Mouse (Mus musculus) midbrain, embryonic 12.5 days (tissue): ENCODE measurements around the gene Macf1. TPM values are rescaled to one million over a fixed set of nuclear protein-coding genes. Genes with fewer than 3 reads are reported as not detected.

ENCODE experiments used
- ATAC-seq: fragments of 200-750 bp; cut with Nextera tagmentation; 2 replicates; pipeline ENCODE4 v1.8.0; 2017; ENCODE audit warnings: low read depth, moderate TSS enrichment, moderate library complexity; ENCODE audit not compliant: low FRiP score
- H3K27ac ChIP-seq: fragments of 300-500 bp; sonication (generic); replicated peaks from 2 replicates; pipeline ENCODE4 v1.5.1; 2016; ENCODE audit warnings: mild to moderate bottlenecking
- H3K27me3 ChIP-seq: fragments of 300-500 bp; sonication (generic); 2 replicates; pipeline ENCODE4 v1.6.1; 2016; ENCODE audit warnings: mild to moderate bottlenecking
- H3K36me3 ChIP-seq: fragments of 300-500 bp; sonication (generic); 2 replicates; pipeline ENCODE4 v1.6.1; 2016
- H3K4me1 ChIP-seq: fragments of 300-500 bp; sonication (generic); 2 replicates; pipeline ENCODE4 v1.6.1; 2016
- H3K4me2 ChIP-seq: fragments of 300-500 bp; sonication (generic); replicated peaks from 2 replicates; pipeline ENCODE4 v1.6.1; 2016; ENCODE audit warnings: mild to moderate bottlenecking, moderate library complexity
- H3K4me3 ChIP-seq: fragments of 300-500 bp; sonication (generic); 2 replicates; pipeline ENCODE4 v1.5.1; 2016; ENCODE audit warnings: mild to moderate bottlenecking
- H3K9ac ChIP-seq: fragments of 300-500 bp; sonication (generic); replicated peaks from 2 replicates; pipeline ENCODE4 v1.6.1; 2016; ENCODE audit warnings: mild to moderate bottlenecking, moderate library complexity
- H3K9me3 ChIP-seq: fragments of 300-500 bp; sonication (generic); 2 replicates; pipeline ENCODE4 v1.6.1; 2016; ENCODE audit warnings: mild to moderate bottlenecking
- WGBS: fragments of 180-500 bp; shearing (Covaris S2); methylation state at CpG from one replicate; pipeline ENCODE4 v1.1.7; 2016; 5-methylcytosine and 5-hydroxymethylcytosine counted together
- polyA plus RNA-seq: library from polyadenylated mRNA; unstranded; fragments of >200 nt; fragmentation: Nextera tagmentation; extraction: Ambion mirVana; gene quantifications from 2 replicates; pipeline ENCODE4 v1.2.1, GENCODE M21; 2016

Gene Macf1
- polyA plus RNA-seq, 1 experiment from 2014 or later: 78.3 TPM

GRCm38 (mm10) chr4:123690311-123690710, 6.2 kb upstream of the Macf1 start:
- Histone ChIP-seq H3K4me3 (no peak overlapping the region), H3K4me1 (peaks cover 15% of the 10 kb centered on the region), H3K9me3 (no peaks in the 10 kb centered on the region), H3K36me3 (no peaks in the 10 kb centered on the region), H3K9ac (no peak overlapping the region), H3K4me2 (no peak overlapping the region), H3K27me3 (0 out of 2 replicates have a peak, but pooled peaks cover 7% of the 10 kb centered on the region), H3K27ac (no peak overlapping the region)
- 83% methylated on average over 10 of the region's 10 CpGs for WGBS
- no peak for ATAC-seq

- peaks cover 18% of the 10 kb centered on the region for H3K4me1 ChIP-seq
- H3K27me3 ChIP-seq: 0 out of 2 replicates have a peak, but pooled peaks cover 11% of the 10 kb centered on the region
- ATAC-seq: peak; percentile 75
- H3K36me3 ChIP-seq: 0 out of 2 replicates have a peak, but pooled peaks cover 10% of the 10 kb centered on the region
- peak overlapping the region; percentile 85 for H3K4me3 ChIP-seq
- no peaks in the 10 kb centered on the region for H3K9me3 ChIP-seq
- H3K4me2 ChIP-seq: peak overlapping the region; percentile 96
- H3K9ac ChIP-seq: peak overlapping the region; percentile 90
- H3K27ac ChIP-seq: peak overlapping the region; percentile 87
- WGBS: under 1% methylated on average over 39 of the region's 89 CpGs
Observed at GRCm38 (mm10) chr4:123687025-123687781, 3.0 kb upstream of the Macf1 start.

- H3K9ac ChIP-seq: peak overlapping the region; percentile 90
- H3K9me3 ChIP-seq: no peaks in the 10 kb centered on the region
- ATAC-seq: peak; percentile 67
- 0 out of 2 replicates have a peak, but pooled peaks cover 13% of the 10 kb centered on the region for H3K36me3 ChIP-seq
- H3K4me2 ChIP-seq: peak overlapping the region; percentile 96
- H3K4me3 ChIP-seq: peak overlapping the region; percentile 85
- 0 out of 2 replicates have a peak, but pooled peaks cover 11% of the 10 kb centered on the region for H3K27me3 ChIP-seq
- H3K4me1 ChIP-seq: peaks cover 18% of the 10 kb centered on the region
- under 1% methylated on average over 56 of the region's 56 CpGs for WGBS
- H3K27ac ChIP-seq: peak overlapping the region; percentile 87
Observed at GRCm38 (mm10) chr4:123686368-123687024, 2.3 kb upstream of the Macf1 start.

- Histone ChIP-seq H3K9ac (peak overlapping the region; percentile 90), H3K4me1 (peaks cover 18% of the 10 kb centered on the region), H3K36me3 (0 out of 2 replicates have a peak, but pooled peaks cover 13% of the 10 kb centered on the region), H3K27me3 (0 out of 2 replicates have a peak, but pooled peaks cover 11% of the 10 kb centered on the region), H3K27ac (0 out of 2 replicates have a peak overlapping the region, but pooled peaks have one; percentile 87), H3K4me3 (peak overlapping the region; percentile 85), H3K4me2 (peak overlapping the region; percentile 96), H3K9me3 (no peaks in the 10 kb centered on the region)
- 49% methylated on average over 8 of the region's 8 CpGs for WGBS
- no peak for ATAC-seq
Observed at GRCm38 (mm10) chr4:123685506-123686242, 1.5 kb upstream of the Macf1 start.

GRCm38 (mm10) chr4:123685046-123685445, 886 bp upstream of the Macf1 start:
- Histone ChIP-seq H3K4me3 (peak overlapping the region; percentile 85), H3K27me3 (0 out of 2 replicates have a peak, but pooled peaks cover 11% of the 10 kb centered on the region), H3K27ac (no peak overlapping the region), H3K9me3 (no peaks in the 10 kb centered on the region), H3K36me3 (0 out of 2 replicates have a peak, but pooled peaks cover 13% of the 10 kb centered on the region), H3K4me1 (peaks cover 18% of the 10 kb centered on the region), H3K4me2 (peak overlapping the region; percentile 96), H3K9ac (no peak overlapping the region)
- WGBS: 78% methylated on average over 7 of the region's 7 CpGs
- ATAC-seq: no peak

- no peak for ATAC-seq
- no peaks in the 10 kb centered on the region for H3K9me3 ChIP-seq
- 0 out of 2 replicates have a peak, but pooled peaks cover 13% of the 10 kb centered on the region for H3K36me3 ChIP-seq
- WGBS: 84% methylated on average over 8 of the region's 8 CpGs
- peaks cover 19% of the 10 kb centered on the region for H3K4me1 ChIP-seq
- no peak overlapping the region for H3K9ac ChIP-seq
- no peak overlapping the region for H3K4me3 ChIP-seq
- H3K27ac ChIP-seq: no peak overlapping the region
- 0 out of 2 replicates have a peak, but pooled peaks cover 11% of the 10 kb centered on the region for H3K27me3 ChIP-seq
- no peak overlapping the region for H3K4me2 ChIP-seq
Observed at GRCm38 (mm10) chr4:123682291-123682690, 1.9 kb downstream of the Macf1 start.

GRCm38 (mm10) chr4:123680962-123681361, 3.2 kb downstream of the Macf1 start:
- no peak overlapping the region for H3K27ac ChIP-seq

GRCm38 (mm10) chr4:123677060-123677804, 6.9 kb downstream of the Macf1 start:
- Histone ChIP-seq H3K27me3 (no peaks in the 10 kb centered on the region), H3K4me2 (peak overlapping the region; percentile 13; the same call in 1 of the 2 replicates), H3K4me3 (no peak overlapping the region), H3K27ac (peak overlapping the region; percentile 79), H3K9me3 (no peaks in the 10 kb centered on the region), H3K4me1 (peaks cover 14% of the 10 kb centered on the region), H3K36me3 (0 out of 2 replicates have a peak, but pooled peaks cover 4% of the 10 kb centered on the region), H3K9ac (no peak overlapping the region)
- no peak for ATAC-seq
- 38% methylated on average over 10 of the region's 10 CpGs for WGBS

More at GRCm38 (mm10) chr4:123680962-123681361, 3.2 kb downstream of the Macf1 start:
- Histone ChIP-seq H3K4me2 (no peak overlapping the region), H3K4me3 (no peak overlapping the region), H3K4me1 (peaks cover 24% of the 10 kb centered on the region), H3K27me3 (0 out of 2 replicates have a peak, but pooled peaks cover 10% of the 10 kb centered on the region), H3K36me3 (0 out of 2 replicates have a peak, but pooled peaks cover 13% of the 10 kb centered on the region), H3K9ac (no peak overlapping the region), H3K9me3 (no peaks in the 10 kb centered on the region)
- WGBS: 63% methylated on average over 7 of the region's 7 CpGs
- ATAC-seq: no peak

GRCm38 (mm10) chr4:123670598-123670997, 13.6 kb downstream of the Macf1 start:
- peak overlapping the region; percentile 34; the same call in 1 of the 2 replicates for H3K9ac ChIP-seq
- H3K27ac ChIP-seq: no peak overlapping the region; the same call in 1 of the 2 replicates

GRCm38 (mm10) chr4:123669696-123670095, 14.5 kb downstream of the Macf1 start:
- Histone ChIP-seq H3K4me3 (no peak overlapping the region), H3K9me3 (no peaks in the 10 kb centered on the region), H3K4me2 (no peak overlapping the region), H3K27me3 (no peaks in the 10 kb centered on the region), H3K36me3 (no peaks in the 10 kb centered on the region), H3K27ac (no peak overlapping the region), H3K4me1 (peaks cover 46% of the 10 kb centered on the region), H3K9ac (no peak overlapping the region)
- no peak for ATAC-seq
- WGBS: 61% methylated on average over 6 of the region's 6 CpGs

More at GRCm38 (mm10) chr4:123670598-123670997, 13.6 kb downstream of the Macf1 start:
- no peaks in the 10 kb centered on the region for H3K36me3 ChIP-seq
- ATAC-seq: 0 out of 2 replicates have a peak, but pooled peaks have one; percentile 34
- no peak overlapping the region for H3K4me3 ChIP-seq
- H3K9me3 ChIP-seq: no peaks in the 10 kb centered on the region
- H3K4me2 ChIP-seq: peak overlapping the region; percentile 9; the same call in 1 of the 2 replicates
- H3K4me1 ChIP-seq: peaks cover 42% of the 10 kb centered on the region
- H3K27me3 ChIP-seq: no peaks in the 10 kb centered on the region
